Mouse (Mus musculus) thymus, postnatal 10 days (tissue): ENCODE measurements around the gene Hipk2.

Experiments used
- DNase-seq, 2 experiments: peaks; one replicate each; pipeline ENCODE4 v3.0.0; 2021; ENCODE audit warnings: low spot score in 2 of 2

Hipk2 gene

DNA sequence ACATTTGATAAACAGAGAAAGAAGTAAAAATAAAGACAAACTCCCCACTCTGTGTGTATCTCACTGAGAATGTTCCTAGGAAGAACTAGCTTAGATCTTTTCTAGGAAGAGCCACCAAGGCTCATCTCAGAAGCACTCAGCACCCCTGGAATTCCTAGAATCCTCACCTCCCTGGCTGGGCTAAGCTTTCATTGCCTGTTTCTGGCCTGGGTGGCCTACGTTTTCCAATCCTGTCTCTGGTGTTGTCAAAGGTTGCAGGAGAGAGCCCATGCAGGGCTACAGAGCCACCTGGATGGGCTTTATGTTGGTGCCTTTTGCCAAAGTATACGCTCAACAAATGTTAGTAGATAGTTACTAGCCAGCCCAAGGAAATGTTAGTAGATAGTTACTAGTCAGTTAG, 120.0 kb downstream of the Hipk2 start:
- DNase-seq: no peak

DNA sequence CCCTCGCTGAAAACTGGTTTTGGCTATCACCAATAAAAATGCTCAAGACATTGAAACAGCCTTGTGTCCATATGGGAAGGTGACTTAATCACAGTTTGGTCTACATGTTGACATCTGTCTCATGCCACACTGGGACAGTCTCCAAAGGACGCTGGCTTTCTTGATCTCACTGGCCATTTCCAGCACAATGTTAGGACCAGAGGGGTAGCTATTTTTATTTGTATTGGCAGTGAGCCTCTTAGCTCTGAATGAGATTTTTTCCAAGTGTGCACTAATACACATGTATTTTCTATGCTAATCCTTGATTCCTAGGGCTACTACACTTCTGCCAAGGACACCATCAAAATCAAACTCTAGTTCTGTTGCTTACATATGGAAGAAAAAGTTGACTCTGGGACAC, 120.8 kb downstream of the Hipk2 start:
- no peak for DNase-seq

DNA sequence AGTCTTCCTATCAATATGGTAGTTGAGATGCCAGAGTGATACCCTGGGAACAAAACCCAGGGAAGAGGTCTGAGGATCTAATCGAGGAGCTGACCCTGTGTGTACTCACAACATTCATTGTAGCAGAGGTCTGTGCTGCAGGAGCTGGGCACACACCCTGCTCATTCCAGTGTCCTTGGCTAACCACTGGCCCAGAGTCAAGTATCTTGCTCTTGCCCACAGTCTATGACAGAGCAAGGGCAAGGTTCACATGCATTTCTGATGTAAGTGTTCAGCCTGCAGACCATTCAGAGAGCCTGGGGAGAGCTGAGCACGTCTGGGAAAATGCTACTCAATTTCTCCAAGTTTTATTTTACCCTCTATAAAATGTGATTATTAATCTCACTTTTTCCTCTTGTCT, 122.2 kb downstream of the Hipk2 start:
- no peak for DNase-seq

DNA sequence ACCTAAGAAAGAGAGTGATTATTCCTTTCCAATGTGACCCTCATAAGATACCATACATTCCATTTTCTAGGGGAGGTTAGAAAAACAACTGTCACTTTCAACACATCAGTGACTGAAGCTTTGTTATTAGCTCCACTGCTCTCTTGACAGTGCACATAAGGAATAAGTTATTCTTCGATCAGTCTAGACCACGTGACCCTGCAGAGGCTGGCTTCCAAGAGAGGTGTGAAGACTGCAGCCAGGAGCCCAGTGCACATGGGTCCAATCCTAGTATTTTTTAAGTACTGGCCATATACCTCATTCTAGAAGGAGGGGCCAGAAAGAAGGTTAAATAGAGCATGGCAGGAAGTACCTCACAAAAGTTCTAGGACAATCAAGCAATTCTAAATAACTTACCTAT, 122.9 kb downstream of the Hipk2 start:
- no peak for DNase-seq

DNA sequence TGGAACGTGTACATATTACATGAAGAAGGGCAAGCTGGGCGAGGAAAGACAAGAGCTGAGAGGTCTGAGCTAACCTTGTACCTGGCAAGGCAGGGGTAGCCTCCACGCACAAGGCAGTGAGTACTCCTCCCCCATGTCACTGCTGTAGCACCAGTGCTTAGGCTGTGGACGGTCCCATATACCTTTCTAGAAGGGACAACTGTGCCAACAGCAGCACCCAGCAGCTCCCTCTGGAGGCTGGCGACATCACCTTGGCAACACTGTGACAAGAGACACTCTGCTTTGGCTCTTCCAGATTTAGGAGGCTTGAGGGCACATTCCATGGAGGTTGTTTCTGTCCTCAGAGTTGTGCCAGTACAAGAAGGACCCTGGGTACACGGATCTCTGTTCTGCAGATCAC, 123.5 kb downstream of the Hipk2 start:
- DNase-seq: no peak

DNA sequence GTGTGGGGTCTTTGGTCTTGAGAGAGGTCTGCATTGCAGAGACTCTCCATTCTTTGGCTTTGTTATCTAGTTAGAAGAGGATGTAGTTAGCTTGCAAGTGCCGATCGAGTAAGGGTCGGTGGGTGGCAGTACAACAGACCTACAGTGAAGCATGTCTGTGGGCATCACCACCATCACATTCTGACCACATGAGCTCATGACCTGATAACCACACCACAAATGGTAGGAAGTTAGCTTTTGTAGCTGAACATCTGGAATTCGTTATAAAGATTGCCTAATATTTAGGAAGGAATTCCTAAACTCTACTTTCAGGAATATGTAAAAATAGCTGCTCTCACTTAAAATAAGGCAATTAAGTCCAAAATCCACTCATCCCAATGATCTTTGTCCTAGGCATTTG, 127.9 kb downstream of the Hipk2 start:
- DNase-seq: no peak

DNA sequence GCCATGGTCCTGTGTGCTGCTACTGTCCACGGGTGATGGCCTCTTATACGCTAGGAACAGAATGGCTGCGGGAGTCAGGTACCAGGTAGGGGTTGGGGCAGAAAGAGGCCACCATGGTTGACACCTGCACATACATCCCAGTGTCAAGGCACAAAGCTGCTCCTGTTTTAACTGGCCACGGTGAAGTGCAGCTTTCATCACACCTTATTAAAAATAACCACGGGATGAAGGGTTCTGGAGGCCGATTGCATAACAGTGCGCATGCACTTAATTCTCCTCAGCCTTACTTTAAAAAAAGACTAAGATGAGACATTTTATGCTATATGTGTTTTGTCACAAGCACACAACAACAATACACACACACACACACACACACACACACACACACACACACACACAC, 132.6 kb downstream of the Hipk2 start:
- DNase-seq: no peak

DNA sequence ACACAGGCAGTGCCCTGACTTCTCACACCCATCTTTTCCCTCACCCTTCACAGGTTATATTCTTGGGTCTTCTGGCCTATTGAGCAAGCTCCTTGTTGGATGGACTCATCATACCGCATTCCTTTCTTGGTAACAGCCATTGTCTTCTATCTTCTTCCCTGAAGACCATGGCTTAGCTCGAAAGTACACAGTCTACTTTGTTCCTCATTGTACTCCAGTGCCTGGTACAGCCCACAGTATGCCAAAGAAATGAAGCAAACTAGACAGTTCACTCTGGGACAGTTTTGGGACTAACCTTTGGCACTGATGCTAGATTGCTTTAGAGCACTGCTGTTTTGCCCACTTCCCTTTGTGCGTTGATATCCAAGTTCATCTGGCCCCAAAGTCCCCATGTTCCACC, 133.5 kb downstream of the Hipk2 start:
- DNase-seq: no peak

DNA sequence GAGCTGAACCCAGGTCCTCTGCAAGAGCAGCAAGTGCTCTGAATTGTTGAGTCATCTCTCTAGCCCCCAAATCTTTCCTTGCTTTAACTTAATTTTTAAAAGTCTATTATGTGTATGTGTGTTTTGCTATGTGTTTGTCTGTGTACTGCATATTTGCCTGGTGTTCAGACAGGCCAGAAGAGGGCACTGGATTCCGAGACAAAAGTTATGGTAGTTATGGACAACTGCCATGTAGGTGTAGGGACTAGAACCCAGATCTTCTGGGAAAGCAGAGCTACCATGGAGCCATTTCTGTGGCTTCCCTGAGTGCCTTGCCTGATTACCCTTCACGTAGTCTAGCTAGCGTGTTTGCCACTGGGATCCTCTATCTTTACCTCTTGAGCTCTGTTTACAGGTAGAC, 134.9 kb downstream of the Hipk2 start:
- no peak for DNase-seq

DNA sequence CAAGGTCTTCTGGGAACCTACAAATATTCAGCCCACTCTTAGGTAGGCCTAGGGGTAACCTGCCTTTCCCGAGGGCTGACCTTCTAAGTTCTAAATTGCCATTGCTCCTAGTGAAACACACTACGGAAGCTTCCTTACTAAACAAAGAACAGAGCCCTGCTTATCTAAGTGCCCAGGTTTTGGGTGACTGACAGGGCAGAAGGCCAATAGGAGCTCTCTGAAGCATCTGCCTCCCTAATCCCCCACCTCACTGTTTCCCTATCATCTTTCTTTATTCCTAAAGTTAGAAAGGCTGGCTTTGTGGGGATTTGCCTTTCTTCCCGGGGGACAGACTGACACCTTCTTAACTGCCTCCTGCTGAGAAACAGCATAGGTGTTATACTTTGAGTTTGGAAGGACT, 136.7 kb downstream of the Hipk2 start:
- DNase-seq: no peak

DNA sequence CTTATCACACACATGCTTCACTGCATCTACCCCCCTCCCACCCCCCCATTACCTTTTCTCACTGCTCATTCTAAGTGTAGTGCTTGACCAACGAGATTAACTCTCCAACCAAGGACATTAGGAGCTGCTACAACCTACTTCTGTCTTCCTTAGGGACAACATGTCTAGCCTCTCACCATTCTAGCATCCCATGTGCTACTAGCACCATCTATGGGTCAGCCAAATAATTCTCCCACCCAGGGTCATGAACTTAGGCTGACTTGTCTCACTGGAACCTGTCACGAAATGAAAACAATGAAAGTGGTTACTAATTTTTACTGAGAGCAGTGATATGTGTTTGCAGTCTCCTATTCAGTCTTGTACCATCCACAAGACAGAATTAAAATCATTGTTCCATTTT, 138.2 kb downstream of the Hipk2 start:
- no peak for DNase-seq

DNA sequence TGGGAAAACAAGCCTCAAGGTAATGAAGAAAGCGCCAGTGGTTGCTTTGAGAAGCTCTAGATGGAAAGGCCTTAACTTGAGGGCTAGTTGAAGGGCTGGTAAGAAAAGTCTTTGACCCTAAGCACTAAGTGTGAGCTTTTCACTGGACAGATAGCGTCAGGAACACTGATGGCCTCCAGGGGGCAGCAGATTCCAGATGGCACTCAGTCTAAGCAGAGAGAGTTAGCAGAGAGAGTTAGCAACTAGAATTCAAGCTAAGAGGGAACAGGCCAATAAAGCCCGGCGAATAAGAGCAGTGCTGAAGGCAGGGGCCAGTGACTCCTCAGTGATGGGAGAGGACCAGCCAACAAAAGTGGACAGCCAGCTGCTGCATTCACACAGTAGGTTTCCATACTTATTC, 139.7 kb downstream of the Hipk2 start:
- peak; percentile 12 to 73 for DNase-seq

DNA sequence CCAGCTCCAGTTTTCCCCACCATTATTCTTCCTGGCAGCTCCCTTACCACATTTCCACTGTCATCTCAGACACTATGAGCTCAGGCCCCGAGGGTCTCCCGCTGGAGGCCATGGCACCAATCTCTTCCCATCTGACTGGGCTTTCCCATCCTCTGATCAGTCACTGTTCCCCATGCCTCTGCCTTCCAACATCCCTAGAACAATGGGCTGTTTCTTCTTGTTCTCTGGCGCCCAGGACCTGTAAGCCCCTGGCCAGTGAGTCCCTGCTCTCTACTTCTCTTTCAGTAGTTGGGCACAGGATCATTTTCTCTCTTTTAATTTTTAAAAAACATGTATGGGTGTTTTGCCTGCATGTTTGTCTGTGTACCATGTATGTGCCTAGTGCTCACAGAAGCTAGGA, 143.3 kb downstream of the Hipk2 start:
- DNase-seq: no peak

DNA sequence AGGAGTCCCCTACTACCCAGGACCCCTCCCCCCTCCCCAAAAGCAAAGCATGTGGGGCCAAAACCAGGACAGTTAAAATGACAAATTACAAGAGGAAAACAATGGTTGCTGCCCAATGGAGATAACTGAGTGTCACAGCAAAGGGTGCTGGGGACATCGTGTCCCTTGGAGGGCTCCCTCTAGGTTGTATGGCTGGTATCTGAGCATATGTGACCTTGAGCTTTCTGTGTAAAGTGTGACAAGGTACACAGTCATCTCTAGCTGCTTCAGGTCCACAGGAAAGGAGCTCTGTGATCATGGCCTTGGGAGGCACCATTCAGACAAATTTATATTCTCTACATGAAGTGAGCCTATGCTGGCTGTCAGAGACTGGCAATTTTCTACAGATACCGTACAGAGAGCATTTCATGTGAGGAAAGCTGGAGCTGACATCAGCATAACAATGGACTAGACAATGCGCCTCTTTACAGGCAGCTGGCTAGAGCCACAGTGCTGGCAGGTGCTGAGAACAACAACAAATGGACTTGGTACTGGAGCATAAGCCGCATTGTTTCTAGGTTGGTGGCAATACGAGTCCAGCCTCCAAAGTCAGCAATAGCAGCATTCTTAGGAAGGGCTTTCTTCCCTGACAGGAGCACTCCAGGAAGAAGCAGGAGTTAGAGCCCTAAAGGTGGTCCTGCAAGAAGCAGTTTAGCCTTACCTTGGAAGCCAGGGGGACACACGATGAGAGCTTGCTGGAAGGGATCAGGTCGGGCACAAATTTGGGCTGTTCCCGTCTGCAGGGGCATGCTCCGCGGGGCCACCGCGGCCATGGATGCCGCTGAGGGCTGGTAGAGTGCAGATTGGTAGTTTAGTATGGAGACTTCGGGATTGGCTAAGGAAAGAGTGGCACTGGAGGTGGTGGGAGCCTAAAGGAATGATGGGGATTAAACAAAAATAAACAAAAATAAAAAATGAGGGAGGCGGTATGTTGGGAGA, 145.5 kb downstream of the Hipk2 start:
- no peak for DNase-seq

DNA sequence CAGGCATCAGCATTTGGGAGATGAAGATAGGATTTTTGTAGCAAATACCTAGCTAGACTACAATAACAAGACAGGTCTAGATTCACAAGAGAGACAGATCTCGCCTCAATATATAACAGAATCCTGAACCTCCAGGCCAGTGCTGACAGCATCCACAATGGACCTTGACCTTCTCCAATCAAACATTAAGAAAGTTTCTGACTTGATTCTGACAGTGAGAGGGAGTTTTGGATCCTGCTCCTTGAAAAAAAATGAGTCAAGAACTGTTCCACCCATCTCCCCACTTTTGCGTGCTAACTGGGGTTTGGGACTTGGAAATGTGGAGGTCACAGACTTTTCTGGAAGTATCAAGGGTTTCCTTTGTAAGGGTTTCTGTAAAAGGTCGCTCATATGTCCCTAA, 150.4 kb downstream of the Hipk2 start:
- no peak for DNase-seq

DNA sequence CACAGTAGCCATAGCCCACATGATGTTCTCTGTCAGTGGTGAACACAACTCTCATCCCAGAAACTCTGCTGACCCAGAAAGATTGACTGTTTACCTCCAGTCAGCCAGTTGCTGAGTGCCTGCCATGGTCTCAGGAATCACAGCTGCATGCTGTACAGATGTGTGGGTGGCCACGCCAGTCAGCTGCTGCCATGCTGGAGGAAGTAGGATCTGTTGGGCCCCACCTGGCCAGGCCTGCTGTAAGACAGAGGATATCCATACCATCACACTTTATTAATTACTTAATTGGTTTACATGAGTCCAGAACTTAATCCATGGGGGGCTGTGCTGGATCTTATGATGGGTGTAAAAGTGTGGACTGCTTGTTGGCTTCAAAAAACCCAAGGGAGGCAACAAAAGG, 154.6 kb downstream of the Hipk2 start:
- no peak for DNase-seq

DNA sequence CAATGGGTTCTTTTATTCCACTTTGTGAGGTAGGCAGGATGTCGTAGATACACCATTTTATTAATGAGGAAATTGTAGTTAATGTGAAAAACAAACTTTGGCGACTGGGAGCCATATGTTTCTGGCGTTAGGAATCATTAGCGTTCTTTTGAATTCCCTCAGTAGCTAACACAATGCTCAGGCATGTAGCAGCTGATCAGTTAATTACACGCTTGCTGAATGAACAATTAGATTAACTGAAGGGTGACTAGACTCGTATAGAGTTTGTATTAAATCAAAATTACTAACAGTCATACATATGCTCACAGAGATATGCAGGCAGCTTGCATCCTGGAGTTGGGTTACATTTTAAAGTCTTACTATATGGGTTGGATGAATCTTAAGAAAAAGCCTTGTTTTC, 156.7 kb downstream of the Hipk2 start:
- DNase-seq: no peak

DNA sequence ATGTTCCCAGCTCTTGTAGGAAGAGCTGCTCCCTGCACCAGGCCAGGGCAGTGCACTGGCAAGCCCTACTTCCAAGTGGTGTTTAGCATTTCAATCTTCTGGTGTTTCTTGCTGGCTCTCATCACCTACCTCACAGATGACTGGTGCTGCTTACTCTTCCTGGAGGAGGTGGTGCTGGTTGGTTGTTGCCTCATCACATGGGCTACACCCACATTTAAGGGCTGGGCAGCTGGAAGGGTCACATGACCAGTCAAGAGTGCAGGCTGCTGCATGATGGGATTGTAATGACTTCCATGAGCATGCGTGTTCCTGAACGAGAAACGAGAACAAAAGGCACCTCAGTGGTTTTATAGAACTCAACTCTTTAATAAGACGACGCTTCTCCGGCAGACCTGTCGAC, 157.3 kb downstream of the Hipk2 start:
- no peak for DNase-seq

DNA sequence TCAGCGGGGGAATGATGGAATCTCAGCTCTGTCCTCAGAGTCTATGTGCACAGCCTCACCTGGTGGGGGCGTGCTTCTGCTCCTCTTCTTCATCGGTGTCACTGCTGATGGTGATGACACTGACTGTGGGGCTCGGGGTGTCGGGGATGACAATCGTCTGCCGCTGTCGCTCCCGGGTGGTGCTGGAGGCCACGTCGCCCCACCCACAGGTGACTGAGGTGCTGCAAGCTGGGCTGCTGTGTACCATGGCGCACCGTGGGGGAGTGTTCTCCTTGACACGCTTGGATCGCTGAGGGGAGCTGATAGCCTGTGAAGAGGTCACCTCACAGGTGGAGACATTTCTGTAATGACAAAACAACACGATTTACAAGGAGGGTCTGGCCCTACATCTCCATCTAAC, 160.1 kb downstream of the Hipk2 start:
- no peak for DNase-seq

DNA sequence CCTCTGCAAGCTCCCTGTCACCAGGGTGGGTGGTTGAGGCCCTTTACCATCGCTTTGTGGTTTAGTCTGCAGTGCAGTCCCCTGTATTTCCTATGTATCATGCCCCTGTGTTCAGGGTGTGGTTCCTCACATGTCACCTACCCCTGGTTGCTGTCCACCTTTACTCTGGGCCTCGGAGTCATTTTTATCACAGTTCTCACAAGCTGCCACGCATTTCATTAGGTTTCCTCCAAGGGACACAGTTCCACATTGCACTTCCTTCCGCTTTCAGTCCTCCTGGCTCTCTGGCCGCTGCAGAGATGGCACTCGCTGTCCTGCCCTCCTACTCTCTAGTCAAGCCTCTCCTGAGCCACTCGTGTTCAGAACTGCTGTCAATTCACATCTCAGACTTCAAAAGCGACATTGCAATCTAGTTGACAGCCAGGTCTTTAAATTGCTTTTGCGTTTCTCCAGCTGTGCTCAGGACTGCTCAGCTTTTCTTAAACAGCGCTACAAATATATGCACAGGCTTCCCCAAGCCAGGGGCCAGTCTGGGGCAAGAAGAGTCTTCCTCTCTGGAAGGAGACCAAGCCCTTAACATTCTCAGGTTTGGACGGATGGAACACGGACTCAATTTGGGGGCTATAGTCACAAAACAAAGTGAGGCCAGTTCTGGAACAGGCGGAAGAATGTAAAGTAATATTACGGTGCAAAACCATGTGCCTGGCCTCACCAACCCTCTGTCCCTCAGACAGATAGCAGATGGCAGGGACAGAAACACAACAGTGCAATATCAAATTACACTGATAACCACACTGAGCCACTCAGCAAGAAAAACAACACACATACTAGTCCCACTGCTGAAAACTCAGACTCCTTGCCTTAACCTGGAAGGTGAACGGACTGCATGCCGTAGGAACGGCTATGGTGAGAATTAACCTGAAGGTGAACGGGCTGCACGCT, 161.7 kb downstream of the Hipk2 start:
- DNase-seq: no peak

DNA sequence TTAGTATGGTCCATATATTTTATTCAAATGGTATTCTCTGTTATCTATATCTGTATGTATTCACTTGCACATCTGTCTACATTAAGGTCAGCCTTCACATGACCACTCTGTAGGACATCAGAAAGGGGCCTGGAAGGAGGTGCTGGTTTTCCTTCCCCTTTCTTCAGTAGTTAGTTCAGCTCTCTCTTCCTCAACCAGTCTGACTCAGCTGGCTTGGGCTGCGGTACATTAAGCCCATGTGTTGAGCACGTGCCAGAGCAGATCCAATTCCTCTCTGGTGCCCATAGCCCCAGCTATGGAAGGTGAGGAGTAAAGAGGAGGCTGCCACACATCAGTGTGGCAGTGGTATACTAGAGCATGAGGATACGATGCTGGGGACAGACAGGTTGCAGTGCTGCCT, 165.5 kb downstream of the Hipk2 start:
- DNase-seq: no peak

DNA sequence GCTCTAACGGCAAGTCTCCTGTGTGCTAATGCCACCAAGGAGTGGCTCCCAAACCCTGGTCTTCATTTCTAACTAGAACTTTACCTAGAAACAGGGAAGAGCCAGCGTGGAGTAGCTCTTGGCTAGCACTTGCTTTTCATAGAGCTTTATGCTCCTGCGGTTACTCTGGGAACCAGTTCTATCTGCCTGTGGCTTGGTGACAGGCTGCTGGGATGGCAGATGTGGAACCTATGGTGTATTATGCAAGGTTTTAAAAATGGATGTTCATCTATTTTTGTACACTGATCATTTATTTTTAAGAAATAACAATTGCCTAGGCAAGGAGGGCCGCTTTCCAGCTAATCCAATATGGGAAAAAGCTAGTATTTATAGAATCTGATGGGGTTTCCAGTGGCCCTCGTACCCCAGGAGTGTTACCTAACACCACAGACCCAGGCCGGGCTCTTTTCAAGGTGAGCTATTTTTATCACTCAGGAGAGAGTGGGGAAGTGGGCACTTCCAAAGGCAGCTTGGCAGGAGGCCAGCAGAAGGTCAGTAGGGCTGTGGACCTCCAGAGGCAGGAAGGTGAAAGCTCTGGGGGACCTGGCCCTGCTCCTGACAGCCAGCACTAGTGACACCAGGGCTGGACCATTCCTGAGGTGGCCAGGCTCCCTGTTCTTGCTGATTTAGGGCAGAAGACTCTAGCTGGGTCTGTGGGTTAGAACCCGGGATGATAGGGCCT, 171.5 kb downstream of the Hipk2 start:
- DNase-seq: no peak
